Mouse (Mus musculus): ENCODE data around the gene Cxcr3. TPM values are rescaled to one million over a fixed set of nuclear protein-coding genes. Genes with fewer than 3 reads are reported as not detected.

The Cxcr3 gene
- not detected in 2 replicates for polyA plus RNA-seq (2014; fragmentation: Nextera tagmentation; extraction: Ambion mirVana)

DNA sequence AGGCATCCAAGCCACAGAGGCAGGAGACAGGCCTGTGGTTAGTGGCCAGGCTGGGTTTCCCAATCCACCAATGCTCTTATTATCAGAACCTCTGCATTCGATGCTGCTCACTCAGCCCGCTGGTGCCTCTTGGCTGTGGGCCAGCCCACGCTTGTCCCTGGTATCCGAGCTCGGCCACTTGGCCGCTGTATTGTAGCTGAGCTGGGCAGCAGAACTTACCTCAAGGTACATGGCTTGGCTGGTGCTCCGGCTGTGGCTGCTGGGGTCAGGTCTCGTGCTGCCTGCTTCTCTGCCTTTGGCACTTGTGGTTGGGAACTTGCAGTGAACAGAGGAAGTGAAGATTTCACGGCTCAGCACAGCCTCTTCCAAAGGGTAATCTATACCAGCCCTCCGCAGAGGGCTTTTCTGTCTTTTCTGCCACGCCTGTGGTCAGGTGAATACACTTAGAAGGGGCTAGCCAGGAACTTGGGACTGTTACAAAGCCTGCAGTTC, at the start of gene Cxcr3:
Gene Cxcr3, minus strand, starts transcription at position 442 of the 492 bp plus-strand sequence.
- H3K9me3 ChIP-seq (replicated peaks; ENCODE audit: control insufficient read depth, low read length) = no peaks in the 10 kb centered on the region
- ATAC-seq (replicated peaks; ENCODE audit: insufficient number of reproducible peaks, low FRiP score, low TSS enrichment) = no peak
- H3K4me2 ChIP-seq = no peak within 1 kb of the TSS
- no peaks in the 10 kb centered on the region for H3K4me1 ChIP-seq (ENCODE audit: control insufficient read depth, insufficient read depth, low read length)
- H3K4me3 ChIP-seq (ENCODE audit: low read depth, low read length) = no peak within 1 kb of the TSS
- peaks cover 14% of the 10 kb centered on the region for H3K27me3 ChIP-seq (ENCODE audit: control insufficient read depth, insufficient read depth, low read length)
- 52% methylated on average over 11 of the region's 11 CpGs for WGBS (ENCODE audit: insufficient replicate concordance)
- H3K36me3 ChIP-seq (ENCODE audit: control insufficient read depth, insufficient read depth, low read length) = no peaks in the 10 kb centered on the region
- H3K9ac ChIP-seq (ENCODE audit: low read depth, low read length) = no peak within 1 kb of the TSS
- no peak within 1 kb of the TSS for H3K27ac ChIP-seq (ENCODE audit: low read depth, low read length)

DNA sequence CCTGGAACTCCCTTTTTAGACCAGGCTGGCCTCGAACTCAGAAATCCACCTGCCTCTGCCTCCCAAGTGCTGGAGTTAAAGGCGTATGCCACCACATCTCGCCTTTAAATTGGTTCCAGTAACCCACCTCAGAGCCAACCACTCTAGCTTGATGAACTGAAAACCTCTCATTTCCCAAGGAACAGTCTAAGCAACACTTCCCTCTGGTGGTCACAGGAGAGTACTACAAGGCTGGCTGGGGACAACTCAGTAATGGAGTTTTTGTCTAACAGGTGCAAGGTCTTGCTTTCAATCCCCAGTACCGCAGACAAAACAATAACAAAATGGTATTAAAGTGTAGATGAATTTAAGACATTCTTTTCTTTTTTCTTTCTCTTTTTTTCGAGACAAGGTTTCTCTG, 38.0 kb upstream of the Cxcr3 start:
- Histone ChIP-seq H3K4me3 (ENCODE audit: low read depth, low read length) (no peak overlapping the region), H3K4me2 (no peak overlapping the region), H3K27ac (ENCODE audit: low read depth, low read length) (no peak overlapping the region), H3K4me1 (ENCODE audit: control insufficient read depth, insufficient read depth, low read length) (no peaks in the 10 kb centered on the region), H3K27me3 (ENCODE audit: control insufficient read depth, insufficient read depth, low read length) (peaks cover 12% of the 10 kb centered on the region; the same call in 1 of the 2 replicates), H3K36me3 (ENCODE audit: control insufficient read depth, insufficient read depth, low read length) (no peaks in the 10 kb centered on the region), H3K9me3 (replicated peaks; ENCODE audit: control insufficient read depth, low read length) (no peaks in the 10 kb centered on the region), H3K9ac (ENCODE audit: low read depth, low read length) (no peak overlapping the region)
- no peak for ATAC-seq (replicated peaks; ENCODE audit: insufficient number of reproducible peaks, low FRiP score, low TSS enrichment)
- 38% methylated on average over 5 of the region's 5 CpGs for WGBS (ENCODE audit: insufficient replicate concordance)

DNA sequence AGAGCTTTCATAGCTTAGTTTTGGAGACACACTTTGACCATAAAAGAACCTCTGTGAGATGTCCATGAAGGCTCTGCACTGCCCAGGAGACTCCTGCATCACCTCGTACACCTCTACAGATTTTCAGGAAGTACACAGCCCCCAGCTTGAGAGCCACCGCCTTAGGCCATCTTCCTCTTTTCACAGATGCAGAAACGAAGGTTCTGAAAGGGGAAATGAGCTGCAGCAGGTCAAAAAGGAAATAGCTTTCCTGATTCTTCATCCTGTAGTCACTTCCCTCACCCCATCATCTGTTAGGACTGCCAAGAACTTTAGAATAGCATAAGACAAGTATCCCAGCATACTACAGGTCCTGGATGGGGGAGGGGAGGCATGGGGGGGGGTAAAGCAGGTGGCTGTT, 36.2 kb upstream of the Cxcr3 start:
- Histone ChIP-seq H3K9me3 (replicated peaks; ENCODE audit: control insufficient read depth, low read length) (no peaks in the 10 kb centered on the region), H3K27me3 (ENCODE audit: control insufficient read depth, insufficient read depth, low read length) (peaks cover 12% of the 10 kb centered on the region; the same call in 1 of the 2 replicates), H3K4me1 (ENCODE audit: control insufficient read depth, insufficient read depth, low read length) (no peaks in the 10 kb centered on the region), H3K4me2 (no peak overlapping the region), H3K9ac (ENCODE audit: low read depth, low read length) (no peak overlapping the region), H3K36me3 (ENCODE audit: control insufficient read depth, insufficient read depth, low read length) (no peaks in the 10 kb centered on the region), H3K27ac (ENCODE audit: low read depth, low read length) (no peak overlapping the region), H3K4me3 (ENCODE audit: low read depth, low read length) (no peak overlapping the region)
- ATAC-seq (replicated peaks; ENCODE audit: insufficient number of reproducible peaks, low FRiP score, low TSS enrichment) = no peak
- WGBS (ENCODE audit: insufficient replicate concordance) = 46% methylated on average over 3 of the region's 3 CpGs

- Histone ChIP-seq H3K9ac (ENCODE audit: low read depth, low read length) (no peak overlapping the region), H3K36me3 (ENCODE audit: control insufficient read depth, insufficient read depth, low read length) (no peaks in the 10 kb centered on the region), H3K9me3 (replicated peaks; ENCODE audit: control insufficient read depth, low read length) (no peaks in the 10 kb centered on the region), H3K4me1 (ENCODE audit: control insufficient read depth, insufficient read depth, low read length) (no peaks in the 10 kb centered on the region), H3K27ac (ENCODE audit: low read depth, low read length) (no peak overlapping the region), H3K4me2 (no peak overlapping the region), H3K4me3 (ENCODE audit: low read depth, low read length) (no peak overlapping the region), H3K27me3 (ENCODE audit: control insufficient read depth, insufficient read depth, low read length) (peaks cover 15% of the 10 kb centered on the region; the same call in 1 of the 2 replicates)
- 53% methylated on average over 2 of the region's 2 CpGs for whole genome bisulfite sequencing (ENCODE audit: insufficient replicate concordance)
- no peak for ATAC-seq (replicated peaks; ENCODE audit: insufficient number of reproducible peaks, low FRiP score, low TSS enrichment)
Measured at GRCm38 (mm10) chrX:101769478-101769877, 35.4 kb upstream of the Cxcr3 start.

GRCm38 (mm10) chrX:101767280-101767679, 33.2 kb upstream of the Cxcr3 start:
- Histone ChIP-seq H3K9me3 (replicated peaks; ENCODE audit: control insufficient read depth, low read length) (no peaks in the 10 kb centered on the region), H3K9ac (ENCODE audit: low read depth, low read length) (no peak overlapping the region), H3K36me3 (ENCODE audit: control insufficient read depth, insufficient read depth, low read length) (no peaks in the 10 kb centered on the region), H3K27ac (ENCODE audit: low read depth, low read length) (no peak overlapping the region), H3K4me1 (ENCODE audit: control insufficient read depth, insufficient read depth, low read length) (no peaks in the 10 kb centered on the region), H3K27me3 (ENCODE audit: control insufficient read depth, insufficient read depth, low read length) (peaks cover 11% of the 10 kb centered on the region; the same call in 1 of the 2 replicates), H3K4me3 (ENCODE audit: low read depth, low read length) (no peak overlapping the region), H3K4me2 (no peak overlapping the region)
- no peak for ATAC-seq (replicated peaks; ENCODE audit: insufficient number of reproducible peaks, low FRiP score, low TSS enrichment)
- 62% methylated on average over 7 of the region's 7 CpGs for WGBS (ENCODE audit: insufficient replicate concordance)

DNA sequence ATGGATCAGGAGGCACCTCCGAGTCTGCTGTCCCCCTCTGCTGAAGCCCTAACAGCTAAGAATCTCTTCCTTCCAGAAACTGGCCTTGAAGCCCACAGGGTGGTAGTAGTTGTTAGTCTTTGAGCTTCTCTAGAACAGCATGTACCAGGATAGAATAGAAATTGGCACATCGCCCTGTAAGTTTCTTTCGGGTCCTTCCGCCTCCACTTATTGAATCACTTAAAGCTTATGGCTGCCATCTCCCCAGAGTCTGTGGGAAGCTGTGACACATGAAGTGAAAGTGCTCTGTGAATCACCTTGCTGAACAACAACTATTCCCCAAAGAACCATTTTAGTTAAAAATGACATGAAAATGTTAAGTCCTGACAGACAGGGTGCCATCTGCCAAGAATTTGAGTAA, 31.0 kb upstream of the Cxcr3 start:
- Histone ChIP-seq H3K27ac (ENCODE audit: low read depth, low read length) (no peak overlapping the region), H3K9me3 (replicated peaks; ENCODE audit: control insufficient read depth, low read length) (no peaks in the 10 kb centered on the region), H3K27me3 (ENCODE audit: control insufficient read depth, insufficient read depth, low read length) (peaks cover 6% of the 10 kb centered on the region; the same call in 1 of the 2 replicates), H3K36me3 (ENCODE audit: control insufficient read depth, insufficient read depth, low read length) (no peaks in the 10 kb centered on the region), H3K4me1 (ENCODE audit: control insufficient read depth, insufficient read depth, low read length) (no peaks in the 10 kb centered on the region), H3K4me3 (ENCODE audit: low read depth, low read length) (no peak overlapping the region), H3K9ac (ENCODE audit: low read depth, low read length) (no peak overlapping the region), H3K4me2 (no peak overlapping the region)
- WGBS (ENCODE audit: insufficient replicate concordance) = 76% methylated on average over 4 of the region's 4 CpGs
- no peak for ATAC-seq (replicated peaks; ENCODE audit: insufficient number of reproducible peaks, low FRiP score, low TSS enrichment)

- H3K9me3 ChIP-seq (replicated peaks; ENCODE audit: control insufficient read depth, low read length) = no peaks in the 10 kb centered on the region
- H3K36me3 ChIP-seq (ENCODE audit: control insufficient read depth, insufficient read depth, low read length) = no peaks in the 10 kb centered on the region
- no peak for ATAC-seq (replicated peaks; ENCODE audit: insufficient number of reproducible peaks, low FRiP score, low TSS enrichment)
- H3K27me3 ChIP-seq (ENCODE audit: control insufficient read depth, insufficient read depth, low read length) = peaks cover 6% of the 10 kb centered on the region; the same call in 1 of the 2 replicates
- H3K9ac ChIP-seq (ENCODE audit: low read depth, low read length) = no peak overlapping the region
- no peaks in the 10 kb centered on the region for H3K4me1 ChIP-seq (ENCODE audit: control insufficient read depth, insufficient read depth, low read length)
- H3K4me3 ChIP-seq (ENCODE audit: low read depth, low read length) = no peak overlapping the region
- 64% methylated on average over 5 of the region's 5 CpGs for WGBS (ENCODE audit: insufficient replicate concordance)
- H3K4me2 ChIP-seq = no peak overlapping the region
- H3K27ac ChIP-seq (ENCODE audit: low read depth, low read length) = no peak overlapping the region
Measured at GRCm38 (mm10) chrX:101764621-101765020, 30.6 kb upstream of the Cxcr3 start.

- no peak for ATAC-seq (replicated peaks; ENCODE audit: insufficient number of reproducible peaks, low FRiP score, low TSS enrichment)
Measured at GRCm38 (mm10) chrX:101754478-101754877, 20.4 kb upstream of the Cxcr3 start.

DNA sequence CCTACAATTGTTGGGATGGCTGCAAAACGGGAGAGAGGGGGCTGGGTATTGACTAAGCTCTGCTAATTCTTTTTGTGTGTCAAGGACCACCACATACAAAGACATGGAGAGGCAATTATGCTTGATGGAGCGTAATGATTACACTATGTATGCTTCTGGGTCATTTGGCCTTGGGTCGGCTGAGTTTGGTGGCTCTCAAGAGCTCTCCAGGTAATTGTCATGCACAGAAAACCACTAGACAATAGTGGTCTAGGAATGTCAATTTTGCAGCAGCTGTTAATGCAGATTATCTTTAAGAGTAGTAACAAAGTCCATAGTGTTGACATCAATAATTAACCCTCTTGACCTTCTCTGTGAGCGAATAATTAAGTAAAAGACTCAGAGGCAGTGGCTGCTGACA, 16.1 kb upstream of the Cxcr3 start:
- Histone ChIP-seq H3K36me3 (ENCODE audit: control insufficient read depth, insufficient read depth, low read length) (no peaks in the 10 kb centered on the region), H3K9ac (ENCODE audit: low read depth, low read length) (no peak overlapping the region), H3K4me1 (ENCODE audit: control insufficient read depth, insufficient read depth, low read length) (no peaks in the 10 kb centered on the region), H3K9me3 (replicated peaks; ENCODE audit: control insufficient read depth, low read length) (no peaks in the 10 kb centered on the region), H3K4me3 (ENCODE audit: low read depth, low read length) (no peak overlapping the region), H3K27me3 (ENCODE audit: control insufficient read depth, insufficient read depth, low read length) (peaks cover 8% of the 10 kb centered on the region), H3K4me2 (no peak overlapping the region), H3K27ac (ENCODE audit: low read depth, low read length) (no peak overlapping the region)
- 61% methylated on average over 4 of the region's 4 CpGs for WGBS (ENCODE audit: insufficient replicate concordance)
- no peak for ATAC-seq (replicated peaks; ENCODE audit: insufficient number of reproducible peaks, low FRiP score, low TSS enrichment)

More at GRCm38 (mm10) chrX:101754478-101754877, 20.4 kb upstream of the Cxcr3 start:
- H3K36me3 ChIP-seq (ENCODE audit: control insufficient read depth, insufficient read depth, low read length) = no peaks in the 10 kb centered on the region
- no peak overlapping the region for H3K27ac ChIP-seq (ENCODE audit: low read depth, low read length)
- H3K27me3 ChIP-seq (ENCODE audit: control insufficient read depth, insufficient read depth, low read length) = peaks cover 11% of the 10 kb centered on the region
- H3K4me3 ChIP-seq (ENCODE audit: low read depth, low read length) = no peak overlapping the region
- H3K4me1 ChIP-seq (ENCODE audit: control insufficient read depth, insufficient read depth, low read length) = no peaks in the 10 kb centered on the region
- no peaks in the 10 kb centered on the region for H3K9me3 ChIP-seq (replicated peaks; ENCODE audit: control insufficient read depth, low read length)
- no peak overlapping the region for H3K9ac ChIP-seq (ENCODE audit: low read depth, low read length)
- no peak overlapping the region for H3K4me2 ChIP-seq
- 65% methylated on average over 5 of the region's 5 CpGs for WGBS (ENCODE audit: insufficient replicate concordance)

Measured in heart, embryonic 11.5 days (tissue).